Mouse (Mus musculus) stomach, postnatal 0 days (tissue): ENCODE measurements around the gene Cavin1.

Experiments used
- CTCF ChIP-seq: IDR thresholded peaks from 2 replicates; pipeline ENCODE4 v1.5.1; 2016; ENCODE audit warnings: antibody characterized with exemption, low read depth, mild to moderate bottlenecking, moderate library complexity
- EP300 ChIP-seq: optimal IDR thresholded peaks from 2 replicates; pipeline ENCODE3; 2016; ENCODE audit warnings: antibody characterized with exemption

DNA sequence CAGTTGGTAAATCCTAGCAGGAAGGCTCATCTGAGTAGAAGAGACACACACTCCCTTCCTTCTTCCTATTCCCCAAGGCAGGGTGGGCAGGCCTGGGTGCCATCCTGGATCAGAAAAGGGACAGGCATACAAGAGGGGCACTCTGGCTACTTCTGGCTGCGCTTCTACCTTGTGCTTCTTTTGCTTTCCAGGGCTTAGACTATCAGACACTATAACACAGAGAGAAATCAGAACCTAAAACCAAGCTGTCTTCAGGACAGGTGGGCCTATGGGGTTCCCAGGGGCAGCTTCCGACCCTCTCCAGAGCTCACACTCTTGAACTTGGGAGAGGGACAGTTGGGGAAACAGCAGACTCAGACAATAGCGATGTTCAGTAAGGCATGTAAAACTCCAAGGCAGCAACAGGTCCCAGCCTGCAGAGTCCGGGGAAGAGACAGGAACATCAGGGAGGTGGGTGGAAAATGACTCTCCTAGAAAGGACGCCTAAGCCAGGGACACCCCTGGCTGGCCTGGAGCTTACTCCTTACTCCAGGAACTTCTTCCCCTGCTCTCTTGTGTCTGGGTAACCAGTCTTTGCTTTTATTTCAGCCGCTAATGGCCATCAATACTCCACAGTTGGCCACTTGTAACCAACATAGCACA, 5.7 kb downstream of the Cavin1 start:
- TF ChIP-seq EP300, result no peak
- no peak for TF ChIP-seq CTCF
